Mouse (Mus musculus) heart, embryonic 16.5 days (tissue): ENCODE measurements around the gene Gm11084. TPM values are rescaled to one million over a fixed set of nuclear protein-coding genes. Genes with fewer than 3 reads are reported as not detected.
A peak's percentile ranks its signal among the peaks of the same experiment; 100 is the strongest.

Source experiments
- ATAC-seq: fragments of 200-750 bp; cut with Nextera tagmentation; replicated peaks from 2 replicates; pipeline ENCODE4 v1.8.0; 2017; ENCODE audit warnings: moderate number of reproducible peaks; ENCODE audit not compliant: insufficient read depth, low FRiP score; ENCODE audit errors: extremely low read depth
- H3K27ac ChIP-seq: fragments of 300-500 bp; sonication (generic); 2 replicates; pipeline ENCODE4 v1.5.1; 2014; ENCODE audit warnings: mild to moderate bottlenecking, low read length, control low read depth, moderate library complexity
- H3K27me3 ChIP-seq: fragments of 300-500 bp; sonication (generic); 2 replicates; pipeline ENCODE4 v1.6.1; 2014; ENCODE audit warnings: low read length, mixed read lengths; ENCODE audit not compliant: control insufficient read depth, insufficient read depth
- H3K36me3 ChIP-seq: fragments of 300-500 bp; sonication (generic); 2 replicates; pipeline ENCODE4 v1.6.1; 2014; ENCODE audit not compliant: control insufficient read depth, insufficient read depth
- H3K4me1 ChIP-seq: fragments of 300-500 bp; sonication (generic); 2 replicates; pipeline ENCODE4 v1.6.1; 2014; ENCODE audit warnings: low read length, mixed read lengths; ENCODE audit not compliant: control insufficient read depth, insufficient read depth
- H3K4me2 ChIP-seq: fragments of 300-500 bp; sonication (generic); 2 replicates; pipeline ENCODE4 v1.6.1; 2014; ENCODE audit warnings: low read depth, mild to moderate bottlenecking, control low read depth, low read length
- H3K4me3 ChIP-seq: fragments of 300-500 bp; sonication (generic); 2 replicates; pipeline ENCODE4 v1.5.1; 2014; ENCODE audit warnings: mild to moderate bottlenecking, control low read depth, low read length
- H3K9ac ChIP-seq: fragments of 300-500 bp; sonication (generic); 2 replicates; pipeline ENCODE4 v1.6.1; 2014; ENCODE audit warnings: low read length, control low read depth
- H3K9me3 ChIP-seq: fragments of 300-500 bp; sonication (generic); replicated peaks from 2 replicates; pipeline ENCODE4 v1.6.1; 2016; ENCODE audit warnings: low read length; ENCODE audit not compliant: control insufficient read depth
- WGBS: fragments of 180-500 bp; shearing (Covaris S2); extraction: QIAGEN DNeasy Blood & Tissue Kit; methylation state at CpG from one replicate; pipeline ENCODE4 v1.1.7; 2014; 5-methylcytosine and 5-hydroxymethylcytosine counted together
- polyA plus RNA-seq: library from polyadenylated mRNA; unstranded; fragments of >200 nt; fragmentation: Nextera tagmentation; extraction: Ambion mirVana; gene quantifications from 2 replicates; pipeline ENCODE4 v1.2.1, GENCODE M21; 2015

The Gm11084 gene
- polyA plus RNA-seq, 1 experiment from 2014 or later, result not detected

DNA sequence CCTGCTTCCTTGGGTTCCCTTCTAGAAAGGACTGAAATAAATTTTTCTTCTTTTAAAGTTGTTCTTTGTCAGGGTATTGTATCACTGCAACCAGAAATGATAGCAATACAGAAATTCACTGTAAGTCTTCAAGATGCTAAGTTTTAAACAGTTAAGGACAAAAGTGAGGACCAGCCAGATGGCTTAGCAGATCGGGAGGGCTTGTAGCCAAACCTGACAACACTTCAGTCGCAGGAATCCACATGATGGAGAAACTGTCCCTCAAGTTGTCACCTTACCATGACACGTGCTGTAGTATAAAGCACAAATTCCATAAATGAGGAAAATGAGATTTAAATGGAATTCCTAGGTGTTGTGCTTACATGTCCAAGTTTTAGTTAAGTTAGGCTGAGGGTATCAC is 3.3 kb downstream of the Gm11084 start:
- 0 out of 2 replicates have a peak, but pooled peaks cover 2% of the 10 kb centered on the region for H3K9me3 ChIP-seq
- H3K4me2 ChIP-seq, result no peak overlapping the region
- peaks cover 2% of the 10 kb centered on the region; the same call in 1 of the 2 replicates for H3K4me1 ChIP-seq
- WGBS, result 80% methylated on average over 3 of the region's 3 CpGs
- H3K9ac ChIP-seq, result no peak overlapping the region
- no peak for ATAC-seq
- H3K27me3 ChIP-seq, result no peaks in the 10 kb centered on the region
- H3K4me3 ChIP-seq, result no peak overlapping the region
- H3K36me3 ChIP-seq, result 0 out of 2 replicates have a peak, but pooled peaks cover 2% of the 10 kb centered on the region
- H3K27ac ChIP-seq, result no peak overlapping the region

GRCm38 (mm10) chr2:72982110-72982785 is 4.3 kb downstream of the Gm11084 start:
- 86% methylated on average over 7 of the region's 7 CpGs for WGBS

GRCm38 (mm10) chr2:72981441-72982109 is 4.9 kb downstream of the Gm11084 start:
- WGBS, result 79% methylated on average over 9 of the region's 9 CpGs
- no peak for ATAC-seq
- peak overlapping the region; percentile 100 for H3K27ac ChIP-seq
- peak overlapping the region; percentile 99 for H3K9ac ChIP-seq
- 0 out of 2 replicates have a peak, but pooled peaks cover 2% of the 10 kb centered on the region for H3K9me3 ChIP-seq
- peaks cover 7% of the 10 kb centered on the region for H3K4me1 ChIP-seq
- H3K27me3 ChIP-seq, result no peaks in the 10 kb centered on the region
- H3K36me3 ChIP-seq, result no peaks in the 10 kb centered on the region
- peak overlapping the region; percentile 68 for H3K4me2 ChIP-seq
- H3K4me3 ChIP-seq, result no peak overlapping the region; the same call in 1 of the 2 replicates

More at GRCm38 (mm10) chr2:72982110-72982785, 4.3 kb downstream of the Gm11084 start:
- Histone ChIP-seq H3K4me1 (peaks cover 4% of the 10 kb centered on the region), H3K27ac (no peak overlapping the region), H3K36me3 (no peaks in the 10 kb centered on the region), H3K27me3 (no peaks in the 10 kb centered on the region), H3K9me3 (0 out of 2 replicates have a peak, but pooled peaks cover 2% of the 10 kb centered on the region), H3K4me3 (no peak overlapping the region), H3K9ac (no peak overlapping the region), H3K4me2 (no peak overlapping the region)
- no peak for ATAC-seq

DNA sequence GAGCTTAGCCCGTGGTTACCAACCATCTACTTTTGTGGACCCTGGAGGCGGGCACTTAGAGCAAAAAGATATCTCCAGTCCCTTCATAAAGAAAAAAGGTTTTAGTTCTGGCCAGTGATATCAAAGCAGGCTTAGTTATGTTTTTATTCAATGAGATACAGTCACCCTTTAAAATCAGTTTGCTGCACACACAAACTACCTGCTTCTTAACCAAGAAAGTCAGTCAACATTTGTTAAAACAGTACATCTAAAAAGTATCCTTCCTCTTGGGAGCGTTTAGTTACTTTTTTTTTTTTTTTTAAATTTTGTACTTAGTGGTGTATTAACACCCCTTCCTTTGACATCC is 5.5 kb downstream of the Gm11084 start:
- no peak for ATAC-seq
- H3K9me3 ChIP-seq, result 0 out of 2 replicates have a peak, but pooled peaks cover 2% of the 10 kb centered on the region
- 8% methylated on average over 3 of the region's 3 CpGs for WGBS
- peak overlapping the region; percentile 68 for H3K4me2 ChIP-seq
- H3K27me3 ChIP-seq, result no peaks in the 10 kb centered on the region
- peak overlapping the region; percentile 87 for H3K4me3 ChIP-seq
- peak overlapping the region; percentile 100 for H3K27ac ChIP-seq
- H3K9ac ChIP-seq, result peak overlapping the region; percentile 99
- H3K36me3 ChIP-seq, result no peaks in the 10 kb centered on the region
- H3K4me1 ChIP-seq, result peaks cover 11% of the 10 kb centered on the region

DNA sequence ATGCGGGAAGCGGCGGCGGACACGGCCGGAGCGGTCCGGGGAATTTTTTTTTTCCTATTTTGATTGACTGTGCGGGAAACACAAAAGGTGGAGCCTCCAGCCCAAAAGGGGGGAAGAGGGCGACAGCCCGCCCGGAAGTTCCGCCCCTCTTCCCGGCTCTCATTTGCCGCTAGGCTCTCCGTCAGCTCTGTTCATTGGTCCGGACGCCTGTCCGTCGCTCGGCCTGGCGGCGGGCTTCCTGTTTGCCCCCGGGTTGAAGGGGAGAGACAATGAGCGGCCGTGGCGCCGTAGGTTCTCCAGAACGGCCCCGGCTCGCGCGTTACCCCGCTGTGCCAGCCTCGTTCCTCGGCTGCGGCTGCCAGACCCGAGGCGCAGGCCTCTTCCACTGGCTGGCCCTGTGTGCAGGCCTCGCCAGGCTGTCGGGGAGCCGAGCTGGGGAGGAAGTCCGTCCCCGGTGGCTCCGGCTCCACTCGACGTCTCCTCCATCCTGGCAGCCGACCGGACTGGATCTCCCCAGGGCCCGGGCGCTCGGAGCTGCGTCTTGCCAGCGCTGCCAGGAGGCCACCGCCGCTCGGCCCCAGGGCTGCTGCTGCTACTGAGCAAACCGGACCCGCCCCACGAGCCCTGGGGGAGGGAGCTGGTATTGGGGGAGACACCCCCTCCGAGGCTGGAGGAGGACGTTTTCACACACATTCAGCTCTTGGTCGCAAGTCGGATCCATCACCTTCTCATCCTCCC is 6.0 kb downstream of the Gm11084 start, which contains the start of gene Sp3:
Gene Sp3 (minus strand): TSS at position 110 of the 738 bp plus-strand sequence.
- Histone ChIP-seq H3K36me3 (0 out of 2 replicates have a peak, but pooled peaks cover 3% of the 10 kb centered on the region), H3K27me3 (no peaks in the 10 kb centered on the region), H3K27ac (peak within 1 kb of the TSS; percentile 100), H3K4me1 (peaks cover 16% of the 10 kb centered on the region), H3K4me3 (peak within 1 kb of the TSS; percentile 87), H3K9me3 (0 out of 2 replicates have a peak, but pooled peaks cover 2% of the 10 kb centered on the region), H3K9ac (peak within 1 kb of the TSS; percentile 99), H3K4me2 (peak within 1 kb of the TSS; percentile 68)
- under 1% methylated on average over 64 of the region's 64 CpGs for WGBS
- ATAC-seq, result peak; percentile 83

DNA sequence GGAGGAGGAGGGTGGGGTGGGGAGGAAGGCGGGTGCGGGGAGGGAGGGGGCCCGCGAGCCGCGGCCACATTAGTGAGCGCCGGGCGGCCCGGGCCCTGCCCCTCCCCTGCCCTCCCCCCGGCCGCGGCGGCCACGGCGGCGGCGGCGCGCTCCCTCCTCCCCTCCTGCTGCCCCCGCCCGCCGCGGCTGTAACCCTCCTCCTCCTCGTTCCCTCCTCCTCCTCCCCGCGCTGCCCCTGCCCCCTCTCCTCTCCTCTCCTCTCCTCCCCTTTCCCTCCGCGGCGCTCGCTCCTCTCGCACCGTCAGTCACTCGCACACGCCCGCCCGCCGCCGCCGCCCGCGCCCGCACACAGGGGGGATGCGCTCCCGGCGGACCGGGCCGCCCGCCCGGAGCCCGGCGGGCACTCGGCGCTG is 6.9 kb downstream of the Gm11084 start:
- peak overlapping the region; percentile 100 for H3K27ac ChIP-seq
- 0% methylated on average over 20 of the region's 54 CpGs for WGBS

DNA sequence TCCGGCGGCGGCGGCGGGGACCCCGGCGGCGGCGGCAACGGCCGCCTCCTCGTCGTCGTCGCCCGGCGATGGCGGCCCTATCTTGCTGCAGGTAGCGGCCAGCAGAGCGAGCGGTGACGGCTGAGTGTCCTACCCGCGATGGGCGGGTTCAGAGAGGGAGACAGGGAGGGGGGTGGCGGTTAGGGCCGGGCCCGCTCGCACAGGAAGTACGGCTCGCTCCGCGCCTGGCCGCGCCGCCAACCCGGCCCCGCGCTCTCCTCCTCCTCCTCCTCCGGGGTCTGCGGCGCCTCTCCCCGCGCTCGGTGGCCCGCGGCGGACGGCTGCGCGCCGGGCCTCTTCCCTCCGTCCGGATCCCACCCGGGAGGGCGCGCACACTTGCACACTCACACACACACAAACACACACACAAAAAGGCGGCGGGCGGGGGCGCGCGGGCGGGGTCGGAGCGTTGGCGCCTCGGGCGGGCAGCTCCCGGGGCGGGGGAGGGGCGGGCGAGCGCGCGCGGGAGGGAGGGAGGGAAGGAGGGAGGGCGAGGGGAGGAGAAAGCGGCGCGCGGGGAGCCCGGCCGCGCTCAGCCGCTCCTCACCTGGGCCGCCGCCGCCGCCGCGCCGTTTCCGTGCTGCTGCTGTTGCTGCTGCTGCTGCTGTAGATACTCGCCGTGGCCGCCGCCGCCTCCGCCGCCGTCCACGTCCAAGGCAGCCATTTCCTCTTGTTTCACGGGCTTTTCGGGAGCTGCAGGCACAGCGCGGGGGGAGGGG is 7.4 kb downstream of the Gm11084 start:
- Histone ChIP-seq H3K27me3 (no peaks in the 10 kb centered on the region), H3K4me1 (peaks cover 17% of the 10 kb centered on the region), H3K9ac (peak overlapping the region; percentile 99), H3K4me3 (peak overlapping the region; percentile 87), H3K36me3 (0 out of 2 replicates have a peak, but pooled peaks cover 3% of the 10 kb centered on the region), H3K9me3 (0 out of 2 replicates have a peak, but pooled peaks cover 2% of the 10 kb centered on the region), H3K4me2 (peak overlapping the region; percentile 82), H3K27ac (peak overlapping the region; percentile 100)
- WGBS, result 0% methylated on average over 45 of the region's 107 CpGs
- peak; percentile 80 for ATAC-seq

More for the DNA sequence above, 6.9 kb downstream of the Gm11084 start:
- Histone ChIP-seq H3K36me3 (0 out of 2 replicates have a peak, but pooled peaks cover 3% of the 10 kb centered on the region), H3K4me2 (peak overlapping the region; percentile 43), H3K9me3 (0 out of 2 replicates have a peak, but pooled peaks cover 2% of the 10 kb centered on the region), H3K4me3 (peak overlapping the region; percentile 87), H3K27me3 (no peaks in the 10 kb centered on the region), H3K4me1 (peaks cover 17% of the 10 kb centered on the region), H3K9ac (peak overlapping the region; percentile 99)
- peak; percentile 76 for ATAC-seq

DNA sequence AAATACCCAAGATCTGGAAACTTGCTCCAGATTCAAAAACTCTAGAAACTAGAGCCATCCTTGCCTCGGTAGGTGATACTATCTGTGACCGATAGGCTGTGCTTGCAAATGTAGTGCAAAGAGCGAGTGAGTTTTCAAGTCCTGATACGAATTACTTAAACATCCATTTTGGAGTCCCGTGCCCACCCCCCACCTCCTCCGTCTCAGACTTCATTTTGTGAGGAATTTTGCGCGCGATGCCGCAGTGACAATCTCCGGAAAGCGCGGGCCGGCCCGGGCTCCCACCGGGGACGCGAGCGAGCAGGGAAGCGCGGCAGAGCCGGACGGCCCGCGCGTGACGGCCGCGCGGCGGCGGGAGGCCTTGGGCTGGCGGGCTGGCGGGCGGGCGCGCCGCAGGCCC is 8.0 kb downstream of the Gm11084 start:
- no peaks in the 10 kb centered on the region for H3K9me3 ChIP-seq
- no peaks in the 10 kb centered on the region for H3K27me3 ChIP-seq
- peak overlapping the region; percentile 82 for H3K4me2 ChIP-seq
- ATAC-seq, result no peak
- peak overlapping the region; percentile 100 for H3K27ac ChIP-seq
- H3K4me3 ChIP-seq, result peak overlapping the region; percentile 87
- H3K4me1 ChIP-seq, result peaks cover 17% of the 10 kb centered on the region
- 0 out of 2 replicates have a peak, but pooled peaks cover 3% of the 10 kb centered on the region for H3K36me3 ChIP-seq
- H3K9ac ChIP-seq, result peak overlapping the region; percentile 99
- WGBS, result under 1% methylated on average over 36 of the region's 38 CpGs
